Mouse (Mus musculus): ENCODE data around the gene Fam155a. TPM values are rescaled to one million over a fixed set of nuclear protein-coding genes. Genes with fewer than 3 reads are reported as not detected.

Gene Fam155a
- total RNA-seq (2012; rRNA removed) = not detected in 2 replicates
- not detected in 2 replicates for total RNA-seq (2014; rRNA removed)
- not detected in 2 replicates for polyA plus RNA-seq (2012; ENCODE audit: insufficient read length, low read depth)

DNA sequence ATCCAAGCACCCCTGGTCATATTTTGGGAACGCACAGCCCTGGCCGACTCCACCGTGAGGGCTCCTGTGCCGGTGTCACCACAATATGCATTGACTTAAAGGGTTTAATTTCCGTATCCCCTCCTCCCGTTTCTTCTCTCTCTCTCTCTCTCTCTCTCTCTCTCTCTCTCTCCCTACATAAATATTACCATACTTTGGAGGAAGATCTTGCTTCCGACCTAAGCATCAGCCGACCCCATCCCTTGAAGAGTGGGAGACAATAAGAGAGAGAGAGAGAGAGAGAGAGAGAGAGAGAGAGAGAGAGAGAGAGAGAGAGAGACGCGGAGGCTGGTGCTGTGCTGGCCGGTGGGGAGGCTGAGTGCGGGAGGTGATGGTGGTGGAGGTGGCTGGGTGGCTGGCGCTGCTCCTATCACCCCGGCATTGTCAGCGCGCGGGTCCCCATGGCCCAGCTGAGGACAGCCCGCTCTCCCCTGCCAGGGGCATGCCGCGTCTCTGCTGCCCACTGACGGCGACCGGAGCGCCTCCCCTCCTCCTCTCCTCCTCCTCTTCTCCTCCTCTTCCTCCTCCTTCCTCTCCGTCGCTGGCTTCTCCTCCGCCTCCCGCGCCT is at the start of gene Fam155a:
Fam155a (minus strand) TSS at position 163 of the 607 bp plus-strand sequence.
- Histone ChIP-seq H3K27me3 (replicated peaks) (no peaks in the 10 kb centered on the region), H3K79me2 (replicated peaks; ENCODE audit: control insufficient read depth, extremely low read depth, insufficient read depth, poor library complexity, severe bottlenecking) (no peaks in the 10 kb centered on the region), H3K27ac (ENCODE audit: insufficient read depth, low read depth) (no peak within 1 kb of the TSS), H3K9ac (ENCODE audit: insufficient read depth, low read depth) (no peak within 1 kb of the TSS), H3K4me1 (ENCODE audit: control insufficient read depth in 1 of 2, insufficient read depth in 2 of 2) (no peaks in the 10 kb centered on the region), H3K36me3 (replicated peaks in 1 of 2; ENCODE audit: control insufficient read depth in 1 of 2, insufficient read depth in 1 of 2, low read length in 1 of 2) (no peaks in the 10 kb centered on the region), H3K4me3 (replicated peaks in 1 of 3; ENCODE audit: low read depth in 2 of 3, low read length in 2 of 3, poor library complexity in 1 of 3) (no peak within 1 kb of the TSS), H3K4me2 (ENCODE audit: insufficient read depth, low read depth, poor library complexity, severe bottlenecking) (no peak within 1 kb of the TSS), H3K9me3 (replicated peaks; ENCODE audit: low read length) (peaks cover 59% of the 10 kb centered on the region)
- dilution Hi-C loops (cut with MboI; ENCODE audit: extremely low pct_ligation_motif_present, extremely low pct_unique_long_range_greater_than_20kb, low sequenced_read_pairs) (no loop called here), in situ Hi-C loops (cut with MboI; ENCODE audit: low pct_ligation_motif_present, low pct_unique_long_range_greater_than_20kb, low sequenced_read_pairs) (no loop called here)
- no peak for DNase-seq (ENCODE audit: extremely low read depth)
- TF ChIP-seq SMC3 (IDR thresholded peaks at IDR 0.05; ENCODE audit: low read depth, low read length) (no peak), JUND (conservative IDR thresholded peaks at IDR 0.05; ENCODE audit: low read depth, low read length) (no peak)

DNA sequence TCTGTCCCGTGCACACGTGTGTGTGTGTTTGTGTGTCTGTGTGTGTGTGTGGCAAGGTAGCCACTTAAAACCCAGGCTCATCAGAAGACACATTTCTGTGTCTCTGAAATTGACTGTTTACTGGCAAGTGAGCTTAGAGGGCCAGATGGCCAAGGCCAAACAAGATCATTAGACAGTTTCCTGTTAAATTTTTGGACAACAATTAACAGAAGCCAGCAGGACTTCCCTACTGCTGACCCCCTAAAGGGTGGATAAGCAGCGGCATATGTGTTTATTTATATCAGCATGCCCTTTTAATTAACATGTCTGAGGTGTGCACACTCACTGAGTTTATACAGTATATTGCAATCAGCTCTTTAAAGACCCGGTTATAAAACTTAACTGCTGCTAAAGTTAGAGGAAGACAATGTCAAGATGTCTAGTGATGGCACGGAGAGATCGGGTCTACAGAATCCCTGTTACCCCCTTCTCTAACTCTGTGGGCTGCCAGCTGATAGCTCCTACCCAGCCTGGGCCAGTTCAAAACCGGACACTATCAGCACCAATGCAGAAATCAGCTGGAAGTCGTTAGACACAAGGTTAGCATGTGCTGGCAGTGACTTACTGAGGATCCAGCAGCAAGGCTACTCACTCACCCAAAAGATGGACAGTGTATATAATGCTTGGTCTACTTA is 42.4 kb upstream of the Fam155a start:
- Histone ChIP-seq H3K4me3 (replicated peaks in 1 of 3; ENCODE audit: low read depth in 2 of 3, low read length in 2 of 3, poor library complexity in 1 of 3) (no peak overlapping the region), H3K36me3 (replicated peaks in 1 of 2; ENCODE audit: control insufficient read depth in 1 of 2, insufficient read depth in 1 of 2, low read length in 1 of 2) (no peaks in the 10 kb centered on the region), H3K27ac (ENCODE audit: insufficient read depth, low read depth) (no peak overlapping the region), H3K79me2 (replicated peaks; ENCODE audit: control insufficient read depth, extremely low read depth, insufficient read depth, poor library complexity, severe bottlenecking) (no peaks in the 10 kb centered on the region), H3K4me2 (ENCODE audit: insufficient read depth, low read depth, poor library complexity, severe bottlenecking) (no peak overlapping the region), H3K9ac (ENCODE audit: insufficient read depth, low read depth) (no peak overlapping the region), H3K27me3 (replicated peaks) (no peaks in the 10 kb centered on the region), H3K9me3 (replicated peaks; ENCODE audit: low read length) (peaks cover 59% of the 10 kb centered on the region), H3K4me1 (ENCODE audit: control insufficient read depth in 1 of 2, insufficient read depth in 2 of 2) (no peaks in the 10 kb centered on the region)
- no peak for DNase-seq (ENCODE audit: extremely low read depth)
- dilution Hi-C loops (cut with MboI; ENCODE audit: extremely low pct_ligation_motif_present, extremely low pct_unique_long_range_greater_than_20kb, low sequenced_read_pairs) (no loop called here), in situ Hi-C loops (cut with MboI; ENCODE audit: low pct_ligation_motif_present, low pct_unique_long_range_greater_than_20kb, low sequenced_read_pairs) (no loop called here)
- TF ChIP-seq CTCF (conservative IDR thresholded peaks at IDR 0.05 in 1 of 2, IDR thresholded peaks at IDR 0.05 in 1 of 2; ENCODE audit: low read depth in 2 of 2, low read length in 2 of 2) (no peak), GABPA (IDR thresholded peaks at IDR 0.05; ENCODE audit: insufficient replicate concordance, low read depth, low read length) (no peak), CHD1 (IDR thresholded peaks at IDR 0.05; ENCODE audit: low read depth, low read length) (no peak), RCOR1 (conservative IDR thresholded peaks at IDR 0.05; ENCODE audit: low read depth, low read length) (no peak), EP300 (IDR thresholded peaks at IDR 0.05; ENCODE audit: low read length) (no peak), ZNF384 (IDR thresholded peaks at IDR 0.05; ENCODE audit: low read depth, low read length) (no peak), MAX (IDR thresholded peaks at IDR 0.05; ENCODE audit: low read length) (no peak), MAFK (IDR thresholded peaks at IDR 0.05; ENCODE audit: insufficient replicate concordance, low read length) (no peak), HCFC1 (IDR thresholded peaks at IDR 0.05; ENCODE audit: low read depth, low read length) (no peak), TCF12 (IDR thresholded peaks at IDR 0.05; ENCODE audit: low read depth, low read length) (no peak), ELF1 (IDR thresholded peaks at IDR 0.05; ENCODE audit: low read depth, low read length) (no peak), MEF2A (IDR thresholded peaks at IDR 0.05; ENCODE audit: borderline replicate concordance, low read depth, low read length) (no peak), PAX5 (IDR thresholded peaks at IDR 0.05; ENCODE audit: low read length) (no peak)
